Mouse (Mus musculus) gastrocnemius, adult 2 months (tissue): Measurements from ENCODE around the gene Necap2. TPM values are rescaled to one million over a fixed set of nuclear protein-coding genes. Genes with fewer than 3 reads are reported as not detected.

Source experiments
- DNase-seq: peaks from one replicate; pipeline ENCODE4 v3.0.0; 2022
- H3K27ac ChIP-seq: fragments of 200-600 bp; 2 replicates; pipeline ENCODE4 v1.8.1; 2022; ENCODE audit warnings: mild to moderate bottlenecking
- H3K4me3 ChIP-seq: fragments of 200-600 bp; 2 replicates; pipeline ENCODE4 v1.8.1; 2022; ENCODE audit warnings: mild to moderate bottlenecking, moderate library complexity
- CTCF ChIP-seq: fragments of 200-600 bp; IDR thresholded peaks from 2 replicates; pipeline ENCODE4 v1.8.1; 2022; ENCODE audit warnings: antibody characterized with exemption, mild to moderate bottlenecking, moderate library complexity
- intact Hi-C: fragments of 180-260 bp; cut with DNase I; formaldehyde crosslinking; loops from one replicate; pipeline ENCODE4 v1.15.1; 2025
- total RNA-seq, 2 experiments: library from RNA; stranded (reverse); gene quantifications; 2 replicates each; pipeline ENCODE4 v1.2.3; 2021

Necap2 gene
- total RNA-seq, 2 experiments from 2014 or later: 13.1 to 16.5 TPM

- no peak overlapping the region for H3K4me3 ChIP-seq
- H3K27ac ChIP-seq: peak overlapping the region; percentile 68
- DNase-seq: no peak
- no peak for TF ChIP-seq CTCF
- intact Hi-C loops: no loop called here
Observed at GRCm38 (mm10) chr4:141067516-141068046, 10.6 kb downstream of the Necap2 start.

- peak overlapping the region; percentile 68 for H3K27ac ChIP-seq
- peak; percentile 81 for DNase-seq
- no peak overlapping the region for H3K4me3 ChIP-seq
- TF ChIP-seq CTCF: no peak
- intact Hi-C loops: no loop called here
Observed at GRCm38 (mm10) chr4:141066709-141067515, 11.2 kb downstream of the Necap2 start.

- no peak overlapping the region for H3K4me3 ChIP-seq
- intact Hi-C loops: loop anchor here (2.0 kb wide), 1 partner anchor 20 kb away; no protein-coding TSS in a partner anchor
- TF ChIP-seq CTCF: peak; percentile 95
- peak overlapping the region; percentile 64; the same call in 1 of the 2 replicates for H3K27ac ChIP-seq
- peak; percentile 85 for DNase-seq
Observed at GRCm38 (mm10) chr4:141065123-141065522, 13.0 kb downstream of the Necap2 start.

GRCm38 (mm10) chr4:141064104-141064659 is 14.0 kb downstream of the Necap2 start:
- intact Hi-C loops: loop anchor here (2.0 kb wide), 1 partner anchor 19 kb away; no protein-coding TSS in a partner anchor
- no peak for TF ChIP-seq CTCF
- H3K4me3 ChIP-seq: no peak overlapping the region
- H3K27ac ChIP-seq: peak overlapping the region; percentile 64
- DNase-seq: peak; percentile 26

GRCm38 (mm10) chr4:141060426-141061301 is 17.5 kb downstream of the Necap2 start, which contains the start of gene Crocc:
Gene Crocc, minus strand, starts transcription at chr4:141060550.
- DNase-seq: peak; percentile 100
- Histone ChIP-seq H3K27ac (peak within 1 kb of the TSS; percentile 90), H3K4me3 (peak within 1 kb of the TSS; percentile 86)
- TF ChIP-seq CTCF: peak; percentile 97; the same call in 1 of the 2 replicates
- intact Hi-C loops: no loop called here

- intact Hi-C loops: no loop called here
- peak overlapping the region; percentile 90 for H3K27ac ChIP-seq
- no peak for TF ChIP-seq CTCF
- DNase-seq: no peak
- peak overlapping the region; percentile 86 for H3K4me3 ChIP-seq
Observed at GRCm38 (mm10) chr4:141059616-141060425, 18.3 kb downstream of the Necap2 start.

GRCm38 (mm10) chr4:141058835-141059234 is 19.3 kb downstream of the Necap2 start:
- DNase-seq: no peak
- TF ChIP-seq CTCF: no peak
- H3K27ac ChIP-seq: no peak overlapping the region
- no peak overlapping the region for H3K4me3 ChIP-seq
- intact Hi-C loops: no loop called here

- Histone ChIP-seq H3K4me3 (no peak overlapping the region), H3K27ac (no peak overlapping the region)
- DNase-seq: no peak
- intact Hi-C loops: no loop called here
- no peak for TF ChIP-seq CTCF
Observed at GRCm38 (mm10) chr4:141056970-141057369, 21.2 kb downstream of the Necap2 start.

GRCm38 (mm10) chr4:141053568-141054161 is 24.5 kb downstream of the Necap2 start:
- no peak for TF ChIP-seq CTCF
- DNase-seq: no peak
- intact Hi-C loops: no loop called here
- no peak overlapping the region for H3K27ac ChIP-seq
- H3K4me3 ChIP-seq: no peak overlapping the region

GRCm38 (mm10) chr4:141053138-141053537 is 25.0 kb downstream of the Necap2 start:
- no peak overlapping the region for H3K4me3 ChIP-seq
- H3K27ac ChIP-seq: no peak overlapping the region
- DNase-seq: no peak
- intact Hi-C loops: no loop called here
- TF ChIP-seq CTCF: no peak

- no peak overlapping the region for H3K27ac ChIP-seq
- H3K4me3 ChIP-seq: no peak overlapping the region
- intact Hi-C loops: no loop called here
- DNase-seq: no peak
- TF ChIP-seq CTCF: no peak
Observed at GRCm38 (mm10) chr4:141052442-141052841, 25.7 kb downstream of the Necap2 start.
